Mouse (Mus musculus) stomach, postnatal 0 days (tissue): ENCODE results near the gene Loxl3.

Source experiments
- CTCF ChIP-seq: IDR thresholded peaks from 2 replicates; pipeline ENCODE4 v1.5.1; 2016; ENCODE audit warnings: antibody characterized with exemption, low read depth, mild to moderate bottlenecking, moderate library complexity
- EP300 ChIP-seq: optimal IDR thresholded peaks from 2 replicates; pipeline ENCODE3; 2016; ENCODE audit warnings: antibody characterized with exemption

DNA sequence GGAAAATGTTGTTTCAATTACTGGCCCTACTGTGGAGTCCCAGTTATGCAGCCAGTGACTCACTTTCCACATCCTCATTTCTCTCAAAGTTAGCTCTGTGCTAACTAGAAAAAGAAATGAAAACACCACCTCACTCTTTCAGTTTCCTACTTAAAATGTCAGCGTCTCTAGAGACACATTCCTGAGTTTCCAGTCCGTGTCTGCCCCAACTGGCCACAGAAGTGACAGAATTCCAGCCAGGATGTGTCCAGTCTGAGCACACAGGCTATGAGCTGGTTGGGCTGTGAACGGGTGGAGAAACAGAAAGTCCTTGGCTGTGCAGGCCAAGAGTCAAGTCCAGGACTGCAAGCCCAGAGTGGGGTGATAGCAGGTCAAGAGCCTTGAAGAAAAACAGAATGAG, 16.8 kb upstream of the Loxl3 start:
- no peak for TF ChIP-seq CTCF
- TF ChIP-seq EP300: no peak
